Mouse (Mus musculus) c-Kit-positive CD71-positive TER-119-negative erythroid progenitor cells, embryonic 14.5 days (primary cell): Measurements from ENCODE around the gene P2ry14.
A peak's percentile ranks its signal among the peaks of the same experiment; 100 is the strongest.
"Not testable (repeated sequence)": the region's sequence is repeated elsewhere in the genome, so short reads cannot be mapped to it uniquely, and the experiment has no call there.

ENCODE experiments used
- DNase-seq: peaks from one replicate; pipeline ENCODE4 v3.0.0-alpha.2; 2013; ENCODE audit warnings: low read depth

The P2ry14 gene

DNA sequence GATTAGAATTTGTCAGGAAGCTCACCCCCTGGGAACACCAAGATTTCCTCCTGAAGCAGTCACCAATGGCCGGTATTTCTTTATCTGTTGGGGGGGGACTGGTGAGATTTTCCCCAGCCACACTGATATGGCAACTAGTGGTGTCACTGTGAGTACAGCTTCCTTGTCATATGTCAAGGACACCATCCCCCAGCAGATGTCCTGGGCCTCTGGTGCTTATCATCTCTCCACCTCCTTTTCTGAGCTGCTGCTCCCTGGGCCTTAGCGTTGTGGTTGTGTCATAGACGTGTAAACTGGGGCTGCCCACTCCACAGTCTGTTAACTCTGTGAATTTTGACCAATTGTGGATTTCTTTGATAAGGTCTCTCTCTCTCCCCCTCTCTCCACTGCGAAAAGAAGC, 49.0 kb downstream of the P2ry14 start:
- DNase-seq: no peak

DNA sequence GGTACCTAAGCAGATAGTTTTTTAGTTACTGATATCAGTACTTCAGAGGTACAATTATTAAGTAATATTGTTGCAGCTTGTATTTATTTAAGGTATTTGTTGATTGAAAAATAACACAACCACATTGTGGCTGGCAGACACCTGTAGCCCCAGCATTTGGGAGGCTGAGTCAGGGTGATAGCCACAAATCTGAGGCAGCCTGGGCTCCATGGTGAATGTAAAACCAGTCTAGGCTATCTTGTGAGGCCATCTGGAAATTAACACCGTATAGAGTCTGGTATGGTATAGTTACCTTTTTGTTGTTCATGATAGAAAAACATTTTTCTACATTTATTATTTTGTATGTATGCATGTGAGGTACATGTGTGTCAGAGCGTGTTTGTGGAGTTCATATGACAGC, 51.3 kb downstream of the P2ry14 start:
- no peak for DNase-seq

DNA sequence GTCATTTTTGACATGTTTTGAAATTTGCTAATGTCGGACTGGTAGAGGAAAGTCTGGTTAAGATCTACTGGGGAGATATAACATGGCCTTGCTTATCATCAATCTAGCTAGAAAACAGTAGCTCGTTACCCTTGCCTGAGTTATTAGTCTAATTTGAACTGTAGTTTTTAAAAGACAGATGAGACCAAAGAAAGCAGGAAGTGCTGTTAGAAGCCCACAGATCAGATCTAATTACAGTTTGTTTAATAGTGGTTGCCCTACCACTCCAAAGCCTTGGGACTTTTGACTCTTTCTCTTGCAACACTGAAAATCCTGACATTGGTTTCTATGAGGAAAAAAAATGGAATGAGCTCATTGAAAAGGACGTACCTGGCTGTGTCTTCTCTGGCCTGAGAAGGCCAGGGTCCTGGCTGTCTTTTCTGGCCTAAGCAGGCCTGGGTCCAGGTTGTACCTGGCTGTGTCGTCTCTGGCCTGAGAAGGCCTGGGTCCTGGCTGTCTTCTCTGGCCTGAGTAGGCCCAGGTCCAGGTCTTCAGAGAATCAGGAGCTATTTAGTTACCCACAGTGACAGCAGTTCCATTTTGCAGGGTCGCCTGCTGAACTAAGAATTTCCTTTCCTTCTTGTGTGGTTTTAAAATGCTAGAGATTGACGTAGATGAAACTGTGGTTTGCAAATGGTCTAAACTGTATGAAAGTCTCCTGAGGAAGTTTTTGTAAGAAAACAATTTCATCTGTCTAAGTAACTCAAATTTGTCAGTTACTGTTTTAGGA, 52.0 kb downstream of the P2ry14 start, which contains the start of gene Gpr171:
Gene Gpr171 (minus strand): TSS at position 604 of the 769 bp plus-strand sequence.
- DNase-seq: no peak

- DNase-seq: no peak
These were observed 54.9 kb downstream of the P2ry14 start for GRCm38 (mm10) chr3:59098540-59098939.

GRCm38 (mm10) chr3:59097421-59097820, 56.0 kb downstream of the P2ry14 start:
- DNase-seq: no peak

GRCm38 (mm10) chr3:59092702-59093101, 60.7 kb downstream of the P2ry14 start:
- no peak for DNase-seq

DNA sequence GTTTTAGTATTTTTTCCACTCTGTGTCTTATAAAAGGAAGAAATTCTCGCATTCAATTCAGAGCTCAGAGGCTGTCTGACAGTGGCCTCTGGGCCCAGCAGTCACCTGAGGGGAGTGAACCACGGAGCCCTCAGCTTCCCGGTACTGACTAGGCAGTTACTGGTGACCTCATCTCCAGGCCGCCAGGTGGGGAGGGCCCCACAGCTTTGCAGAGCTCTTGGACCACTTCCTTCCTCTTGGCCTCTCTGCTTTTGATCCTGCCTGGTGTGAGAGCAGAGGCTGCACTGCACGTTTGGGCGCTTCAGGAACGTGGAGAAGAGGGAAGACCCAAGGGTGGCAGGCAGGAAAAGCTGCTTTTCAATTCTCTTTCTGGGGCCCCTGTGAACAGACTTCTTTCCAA, 72.5 kb downstream of the P2ry14 start:
- no peak for DNase-seq

GRCm38 (mm10) chr3:59080293-59080916, 73.0 kb downstream of the P2ry14 start:
- no peak for DNase-seq

- peak; percentile 61 for DNase-seq
These were observed 74.1 kb downstream of the P2ry14 start for GRCm38 (mm10) chr3:59079327-59079726.

- no peak for DNase-seq
These were observed 74.8 kb downstream of the P2ry14 start for GRCm38 (mm10) chr3:59078585-59078984.

DNA sequence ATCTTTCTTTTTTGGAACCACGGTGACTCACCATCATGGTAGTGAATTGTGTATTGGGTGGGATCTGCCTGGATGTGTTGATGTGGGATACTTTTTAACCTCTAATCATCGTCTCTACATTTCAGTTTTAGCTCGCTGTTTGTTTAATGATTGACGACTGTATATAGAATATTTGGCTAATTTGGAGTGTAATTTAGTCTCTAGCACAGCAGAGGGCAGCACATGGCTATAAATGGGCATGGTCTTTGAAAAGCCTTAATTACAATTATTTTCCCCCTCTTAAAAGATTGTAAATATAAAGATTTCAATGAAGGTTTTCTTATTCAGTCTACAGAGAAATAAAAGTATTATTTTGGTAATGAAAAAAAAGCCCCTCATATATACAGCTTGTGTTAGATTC, 76.1 kb downstream of the P2ry14 start:
- no peak for DNase-seq

GRCm38 (mm10) chr3:59069071-59069470, 84.3 kb downstream of the P2ry14 start:
- DNase-seq: not testable (repeated sequence)

- no peak for DNase-seq
These were observed 86.7 kb downstream of the P2ry14 start for GRCm38 (mm10) chr3:59066558-59067294.

DNA sequence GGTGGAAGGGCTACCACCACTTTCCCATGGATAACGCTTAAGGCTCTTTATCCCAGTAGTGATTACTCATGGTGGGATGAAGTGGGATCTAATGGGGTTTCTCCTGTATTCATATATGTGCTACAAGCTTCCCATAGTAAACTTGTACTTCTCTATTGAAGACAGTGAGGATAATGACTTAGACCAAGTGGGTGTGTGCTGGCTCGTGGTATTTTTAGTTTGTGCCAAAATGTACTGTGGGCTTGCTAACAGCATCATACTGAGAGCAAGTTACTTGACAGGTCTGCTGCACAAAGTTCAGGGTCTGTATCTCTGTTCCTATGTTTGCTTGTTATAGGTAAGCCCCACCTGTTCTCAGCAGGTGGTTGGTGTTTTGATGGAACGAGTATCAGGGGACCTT, 87.5 kb downstream of the P2ry14 start:
- DNase-seq: no peak
